Mouse (Mus musculus) brain, embryonic 14.5 days (tissue): ENCODE measurements at regions not wholly inside any gene's neighbourhood (a gene's known extent, or its start where the extent isn't known, plus 50 kb on each side); places are given as distances from the start of the nearest gene placed in this dataset.

Experiments used
- CTCF ChIP-seq: fragments of 200-500 bp; IDR thresholded peaks from 2 replicates; pipeline ENCODE4 v1.5.1; 2012; ENCODE audit warnings: inconsistent platforms, mild to moderate bottlenecking, moderate library complexity, borderline replicate concordance; ENCODE audit not compliant: insufficient read depth, insufficient read length; ENCODE audit errors: extremely low read depth
- POLR2A ChIP-seq: fragments of 200-500 bp; IDR thresholded peaks from 2 replicates; pipeline ENCODE4 v1.6.1; 2012; ENCODE audit warnings: mild to moderate bottlenecking, inconsistent platforms, borderline replicate concordance; ENCODE audit not compliant: poor library complexity, insufficient read depth, insufficient read length, severe bottlenecking; ENCODE audit errors: extremely low read depth

- no peak for TF ChIP-seq POLR2A
- TF ChIP-seq CTCF, result no peak
These were observed 1483.1 kb upstream of the Gulo start for GRCm38 (mm10) chr14:67492086-67492485.
